Mouse (Mus musculus) heart, adult 11 months (tissue): ENCODE results near the gene Tmem59l.
"Not testable (repeated sequence)": the region's sequence is repeated elsewhere in the genome, so short reads cannot be mapped to it uniquely, and the experiment has no call there.

Experiments
- DNase-seq: peaks from one replicate; pipeline ENCODE4 v3.0.0; 2022

Tmem59l gene

GRCm38 (mm10) chr8:70486941-70487520 lies at the start of gene Tmem59l:
TSS of gene Tmem59l (minus strand) at chr8:70487358.
- no peak for DNase-seq

DNA sequence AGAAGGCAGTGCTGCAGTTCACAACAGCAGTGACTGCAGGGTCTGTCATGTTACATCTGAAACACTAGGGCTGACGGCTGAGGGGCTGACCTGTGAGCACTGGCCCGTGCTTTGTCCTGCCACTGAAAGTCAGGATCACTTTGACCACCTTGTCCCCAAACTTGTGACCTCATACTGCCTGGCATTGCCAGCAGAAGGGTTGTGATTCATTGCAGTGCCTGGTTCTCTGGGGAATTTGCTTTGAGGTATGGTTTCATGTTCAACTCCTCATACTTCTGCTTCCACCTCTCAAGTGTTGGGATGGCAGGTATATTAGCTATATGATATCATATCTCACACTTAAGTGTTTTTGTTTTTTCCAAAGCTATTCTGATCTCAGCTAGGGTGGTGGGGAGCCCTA lies 48.5 kb upstream of the Tmem59l start:
- DNase-seq, result no peak

- no peak for DNase-seq
Measured at GRCm38 (mm10) chr8:70535221-70535620, 48.1 kb upstream of the Tmem59l start.

DNA sequence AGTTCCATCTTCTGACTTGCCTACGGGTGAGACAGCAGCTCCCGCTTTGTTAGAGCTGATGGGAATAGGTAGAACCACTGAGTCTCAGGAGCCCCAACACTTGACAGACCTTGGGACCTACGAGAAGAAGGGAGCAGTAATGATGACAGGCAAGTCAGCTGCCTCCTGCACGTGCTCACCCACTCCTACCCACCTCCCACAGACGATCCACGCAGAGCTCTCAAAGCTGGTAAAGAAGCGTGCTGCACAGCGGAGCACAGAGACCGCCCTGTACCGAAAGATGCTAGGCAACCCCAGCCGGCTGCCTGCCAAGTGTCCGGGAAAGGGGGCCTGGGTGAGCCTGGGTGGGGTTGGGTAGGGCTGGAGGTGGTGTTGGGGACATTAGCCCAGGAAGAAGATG lies 47.1 kb upstream of the Tmem59l start:
- no peak for DNase-seq

GRCm38 (mm10) chr8:70530314-70530713 lies 43.2 kb upstream of the Tmem59l start:
- no peak for DNase-seq

GRCm38 (mm10) chr8:70529741-70530161 lies 42.6 kb upstream of the Tmem59l start:
- DNase-seq, result no peak

DNA sequence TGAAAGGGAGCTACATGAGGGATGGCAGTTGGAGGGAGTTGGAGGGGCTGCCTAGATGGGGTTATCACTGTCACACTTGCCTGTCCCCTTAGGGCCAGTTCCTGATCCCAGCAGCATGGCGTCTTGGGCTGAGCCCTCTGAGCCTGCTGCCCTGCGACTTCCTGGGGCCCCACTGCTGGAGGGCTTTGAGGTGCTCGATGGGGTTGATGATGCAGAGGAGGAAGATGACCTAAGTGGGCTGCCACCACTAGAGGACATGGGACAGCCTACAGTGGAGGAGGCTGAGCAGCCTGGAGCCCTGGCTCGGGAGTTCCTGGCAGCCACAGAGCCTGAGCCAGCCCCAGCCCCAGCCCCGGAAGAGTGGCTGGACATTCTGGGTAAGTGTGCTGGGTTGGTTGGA lies 42.1 kb upstream of the Tmem59l start:
- no peak for DNase-seq

- no peak for DNase-seq
Measured at GRCm38 (mm10) chr8:70528182-70528797, 41.1 kb upstream of the Tmem59l start.

DNA sequence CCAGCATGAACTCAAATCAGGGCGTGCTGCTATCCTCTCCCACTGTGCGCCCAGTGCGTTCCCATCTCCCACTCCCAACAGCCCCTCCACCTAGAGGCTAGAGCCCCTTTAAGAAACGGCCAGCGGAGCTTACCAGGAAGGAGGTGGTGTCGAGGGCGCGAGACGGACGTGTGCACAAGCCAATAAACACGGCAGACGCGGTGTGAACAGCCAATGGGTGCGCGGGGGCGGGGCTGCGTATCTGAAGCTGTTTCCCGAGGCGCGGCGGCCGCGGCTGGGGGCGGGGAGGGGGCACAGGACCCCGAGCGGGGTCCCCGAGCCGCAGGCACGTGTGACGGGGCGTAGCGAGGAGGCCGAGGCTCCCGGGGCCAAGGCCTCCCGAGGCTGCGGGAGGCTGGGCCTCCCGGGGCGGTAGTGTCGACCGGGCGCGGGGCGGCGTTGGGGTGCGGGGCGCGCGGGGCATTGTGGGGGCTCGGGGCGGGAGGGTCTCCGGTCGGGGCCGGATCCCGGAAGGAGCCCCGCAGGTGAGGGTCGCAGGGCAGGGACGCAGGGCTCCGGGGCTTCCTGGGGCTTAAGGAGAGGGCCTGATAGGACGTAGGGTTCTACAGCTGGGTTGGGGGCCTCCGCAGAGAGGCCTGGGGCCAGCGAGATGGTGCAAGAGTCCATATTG lies 40.5 kb upstream of the Tmem59l start, which contains the start of the genes Fkbp8 and Kxd1:
TSS of gene Fkbp8 (plus strand) at position 213 of the 670 bp plus-strand sequence.
TSS of gene Kxd1 (minus strand) at position 445 of the 670 bp plus-strand sequence.
- DNase-seq, result peak; percentile 100

GRCm38 (mm10) chr8:70527111-70527511 lies 40.0 kb upstream of the Tmem59l start:
- no peak for DNase-seq

DNA sequence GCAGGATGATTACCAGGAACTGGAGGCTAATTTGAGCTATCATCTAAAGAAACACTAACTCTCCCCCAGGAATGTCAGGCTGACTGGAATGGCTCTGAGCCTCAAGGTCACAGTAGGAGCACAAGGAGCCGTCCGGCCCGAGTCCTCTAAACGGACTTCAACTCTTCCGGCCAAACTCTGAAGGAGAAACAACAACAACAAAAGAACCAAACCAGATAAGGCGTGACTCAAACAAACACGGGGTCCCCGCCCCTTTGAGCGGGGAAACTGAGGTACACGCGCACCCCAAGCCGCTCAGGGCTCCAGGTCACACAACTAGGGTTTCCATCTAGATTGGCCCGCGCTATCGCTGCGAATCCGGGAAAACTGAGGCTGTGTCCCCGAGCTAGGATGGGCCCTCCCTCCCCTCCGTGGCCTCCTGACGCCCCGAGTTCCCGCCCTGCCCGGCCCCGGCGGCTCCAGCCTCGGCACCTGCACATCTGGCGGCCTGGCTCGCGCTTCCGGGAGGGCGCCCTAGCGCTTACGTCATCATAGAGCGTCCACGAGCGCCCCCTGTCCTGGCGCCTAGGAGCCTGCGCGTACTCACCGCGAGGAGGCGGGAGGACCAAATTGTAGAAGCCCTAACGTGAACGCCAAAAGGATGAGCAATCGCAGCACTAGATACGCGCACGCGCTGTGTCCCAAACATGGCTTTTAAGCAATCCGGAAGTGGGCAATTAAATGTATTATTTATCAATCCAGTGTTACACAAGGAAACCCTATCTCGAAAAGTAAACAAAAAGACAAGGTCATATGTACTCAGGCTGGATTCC lies 35.6 kb upstream of the Tmem59l start:
- DNase-seq, result peak; percentile 100

DNA sequence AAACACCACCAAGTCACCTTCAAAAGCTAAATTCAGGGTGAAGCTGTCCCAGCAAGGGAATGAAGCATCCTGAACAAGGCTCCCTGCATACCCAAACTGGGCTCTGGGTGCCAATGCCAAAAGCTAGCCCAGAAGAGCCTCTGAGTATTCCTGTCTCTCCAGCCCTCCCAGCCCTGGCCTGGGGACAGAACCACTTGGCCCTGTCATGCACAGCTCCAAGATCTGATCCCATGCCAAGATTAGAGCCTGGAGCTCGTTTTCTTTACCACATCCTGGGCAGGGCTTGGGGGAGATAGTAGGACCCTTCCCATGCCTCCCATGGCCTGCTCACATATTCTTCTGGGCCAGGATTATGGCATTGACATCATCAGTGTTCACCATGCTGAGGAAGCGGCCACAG lies 32.4 kb upstream of the Tmem59l start:
- no peak for DNase-seq

- no peak for DNase-seq
Measured at GRCm38 (mm10) chr8:70519043-70519442, 31.9 kb upstream of the Tmem59l start.

GRCm38 (mm10) chr8:70517940-70518643 lies 30.9 kb upstream of the Tmem59l start:
- no peak for DNase-seq

- no peak for DNase-seq
Measured at GRCm38 (mm10) chr8:70513441-70513840, 26.3 kb upstream of the Tmem59l start.

DNA sequence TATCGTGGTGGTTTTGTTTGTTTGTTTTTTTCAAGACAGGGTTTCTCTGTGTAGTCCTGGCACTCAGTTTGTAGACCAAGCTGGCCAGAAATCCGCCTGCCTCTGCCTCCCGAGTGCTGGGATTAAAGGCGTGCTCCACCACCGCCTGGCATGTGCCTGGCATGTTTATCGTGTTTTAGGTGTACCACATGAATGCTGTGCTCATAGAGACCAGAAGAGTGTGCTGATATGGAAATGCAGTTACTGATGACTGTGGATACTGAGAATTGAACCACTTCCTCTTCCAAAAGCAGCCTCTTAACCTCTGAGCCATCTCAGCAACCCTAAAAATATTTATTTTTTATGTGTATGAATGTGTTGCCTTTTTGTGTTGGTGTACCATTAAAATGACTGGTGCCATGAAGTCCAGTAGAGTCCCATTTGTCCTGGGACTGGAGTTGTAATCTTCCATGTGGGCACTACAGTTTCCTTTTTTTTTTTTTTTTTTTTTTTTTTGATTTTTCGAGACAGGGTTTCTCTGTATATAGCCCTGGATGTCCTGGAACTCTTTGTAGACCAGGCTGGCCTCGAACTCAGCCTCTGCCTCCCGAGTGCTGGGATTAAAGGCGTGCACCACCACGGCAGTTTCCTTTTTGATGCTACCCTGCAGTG lies 25.2 kb upstream of the Tmem59l start:
- no peak for DNase-seq

DNA sequence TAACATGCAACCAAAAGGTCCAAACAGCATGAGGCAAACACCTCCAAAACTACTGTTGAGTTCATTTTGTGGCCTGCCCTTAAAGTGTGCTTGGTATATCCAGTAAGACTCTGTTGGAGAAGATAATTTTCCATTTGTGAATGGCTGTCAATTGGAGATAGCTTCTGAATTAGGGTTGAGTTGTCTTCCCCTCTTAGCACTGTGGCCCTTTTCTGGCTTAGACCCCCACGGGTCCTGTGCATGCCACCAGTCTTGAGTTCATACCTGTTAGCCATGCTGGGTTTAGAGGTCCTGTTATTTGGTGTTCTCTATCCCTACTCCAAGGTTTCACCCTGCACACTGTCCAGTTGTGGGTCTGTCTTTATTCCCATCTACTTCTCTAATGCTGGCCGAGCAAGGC lies 24.6 kb upstream of the Tmem59l start:
- DNase-seq, result no peak

GRCm38 (mm10) chr8:70511174-70511573 lies 24.0 kb upstream of the Tmem59l start:
- not testable (repeated sequence) for DNase-seq

DNA sequence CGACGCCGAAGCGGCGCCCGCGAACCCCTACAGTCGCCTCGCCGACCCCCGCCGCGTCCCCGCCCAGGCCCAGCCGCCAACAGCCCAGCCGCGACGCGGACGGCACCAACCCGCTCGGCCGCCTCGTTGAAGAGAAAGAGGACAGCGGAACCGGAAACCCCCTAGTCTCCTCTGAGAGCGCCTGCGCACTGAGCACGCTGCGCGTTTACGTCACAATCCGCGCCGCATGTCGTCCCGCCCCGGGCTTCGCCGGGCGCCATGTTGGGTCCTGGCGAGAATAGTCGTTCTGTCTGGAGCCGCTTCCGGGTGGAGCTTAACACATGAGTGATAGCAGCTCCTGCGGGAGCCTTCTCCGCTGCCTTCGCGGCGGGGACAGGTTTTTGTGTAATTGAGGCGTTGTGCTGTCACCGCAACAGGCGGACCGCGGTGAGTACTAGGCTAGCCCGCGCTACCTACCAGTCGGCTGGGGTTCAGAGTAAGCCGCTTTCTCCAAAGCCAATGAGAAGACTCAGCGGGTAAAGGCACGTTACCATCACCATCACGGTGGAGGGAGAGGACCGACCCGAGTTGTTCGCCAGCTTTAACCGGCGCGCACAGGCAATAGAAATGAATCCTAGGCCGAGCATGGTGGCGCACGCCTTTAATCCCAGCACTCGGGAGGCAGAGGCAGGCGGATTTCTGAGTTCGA lies 23.2 kb upstream of the Tmem59l start, which contains the start of gene Uba52:
TSS of gene Uba52 (minus strand) at position 574 of the 688 bp plus-strand sequence.
- peak; percentile 100 for DNase-seq

DNA sequence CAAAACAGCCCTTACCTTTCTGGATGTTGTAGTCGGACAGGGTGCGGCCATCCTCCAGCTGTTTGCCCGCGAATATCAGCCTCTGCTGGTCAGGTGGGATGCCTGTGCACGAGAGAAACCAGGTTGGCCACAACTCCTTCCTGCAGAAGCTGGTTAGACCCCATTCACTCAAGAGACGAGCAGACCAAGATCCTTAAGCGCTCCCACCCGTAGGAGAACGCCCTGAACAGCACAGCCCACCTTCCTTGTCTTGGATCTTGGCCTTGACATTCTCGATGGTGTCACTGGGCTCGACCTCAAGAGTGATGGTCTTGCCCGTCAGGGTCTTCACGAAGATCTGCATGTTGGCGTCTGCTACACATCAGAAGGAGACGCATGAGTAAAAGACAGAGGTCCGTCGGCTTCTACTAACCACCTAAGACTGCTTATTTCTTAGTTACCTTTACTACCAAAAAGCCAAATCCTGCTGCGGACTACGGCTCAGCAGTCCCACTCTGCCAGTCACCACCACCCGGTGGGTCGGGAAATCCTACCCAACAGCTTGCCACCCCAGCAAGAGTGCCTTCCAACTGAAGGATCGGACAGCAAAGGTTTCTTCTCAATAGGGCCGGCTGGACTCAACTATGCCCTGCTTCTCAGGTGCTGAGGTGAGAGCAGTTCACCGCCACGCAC lies 22.3 kb upstream of the Tmem59l start:
- no peak for DNase-seq

GRCm38 (mm10) chr8:70507027-70507393 lies 19.9 kb upstream of the Tmem59l start:
- no peak for DNase-seq
